Mouse (Mus musculus) embryo, embryonic 11.5 days (tissue): Measurements from ENCODE around the gene Papola.
"Not testable (repeated sequence)": the region's sequence is repeated elsewhere in the genome, so short reads cannot be mapped to it uniquely, and the experiment has no call there.

ENCODE experiments used
- DNase-seq: peaks from one replicate; pipeline ENCODE4 v3.0.0-alpha.2; 2012; ENCODE audit warnings: low read depth, low spot score

The Papola gene

GRCm38 (mm10) chr12:105798001-105798400 lies 13.5 kb downstream of the Papola start:
- no peak for DNase-seq

DNA sequence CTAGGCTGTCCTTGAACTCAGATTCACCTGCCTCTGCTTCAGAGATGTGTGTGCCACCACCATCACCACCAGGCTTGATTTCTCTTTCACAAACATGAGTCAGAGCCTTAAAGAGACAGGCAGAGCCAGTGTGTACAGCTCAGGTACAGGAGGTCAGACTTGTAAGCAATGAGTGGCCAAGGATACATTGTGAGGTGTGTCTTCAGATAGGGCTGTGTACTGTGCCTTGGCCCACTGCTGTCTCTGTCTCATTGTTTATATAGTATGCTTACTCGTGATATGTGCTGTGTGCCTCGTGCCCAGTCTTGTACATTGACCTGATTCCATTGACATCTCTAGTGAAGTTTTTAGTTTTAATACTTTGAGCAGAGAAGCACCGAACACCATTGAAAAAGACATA lies 21.3 kb downstream of the Papola start:
- no peak for DNase-seq

GRCm38 (mm10) chr12:105806205-105806604 lies 21.7 kb downstream of the Papola start:
- no peak for DNase-seq

DNA sequence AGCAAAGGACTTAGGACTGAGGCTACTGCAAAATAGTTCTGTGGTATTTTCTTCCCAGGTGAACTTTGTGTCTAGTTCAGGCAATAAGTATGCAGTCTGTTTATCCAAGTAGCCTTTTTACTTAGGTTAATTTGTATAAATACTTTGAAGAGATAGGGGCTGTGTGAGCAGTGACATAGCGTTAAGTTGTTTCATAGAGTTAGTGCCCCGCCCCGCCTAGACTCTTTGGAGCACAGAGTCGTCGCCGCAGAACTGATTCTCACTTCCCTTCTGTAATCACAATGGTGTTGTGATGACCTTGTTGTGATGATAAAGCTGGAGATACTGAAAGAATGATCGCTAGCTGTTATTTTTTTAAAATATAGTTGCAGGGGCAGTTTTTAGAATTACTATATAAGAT lies 22.9 kb downstream of the Papola start:
- DNase-seq: no peak

DNA sequence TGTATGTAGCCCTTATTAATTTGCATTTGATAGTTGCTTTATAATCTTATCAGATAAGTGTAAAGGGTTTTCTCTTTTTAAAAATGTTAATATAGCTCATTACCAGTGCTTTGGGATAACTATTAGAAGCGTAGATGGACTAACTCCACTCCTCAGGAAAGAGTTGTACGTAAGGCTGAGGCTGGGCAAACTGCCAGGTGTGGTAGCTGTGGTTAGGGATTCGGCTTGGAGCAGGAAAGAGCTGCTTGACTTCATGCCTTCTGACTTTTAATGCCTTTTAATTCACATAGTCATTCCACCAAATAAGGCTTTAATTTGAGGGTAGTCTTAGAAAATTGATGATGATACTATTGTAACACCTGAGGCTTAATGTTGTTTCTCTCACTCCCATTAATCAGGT lies 24.5 kb downstream of the Papola start:
- DNase-seq: no peak

DNA sequence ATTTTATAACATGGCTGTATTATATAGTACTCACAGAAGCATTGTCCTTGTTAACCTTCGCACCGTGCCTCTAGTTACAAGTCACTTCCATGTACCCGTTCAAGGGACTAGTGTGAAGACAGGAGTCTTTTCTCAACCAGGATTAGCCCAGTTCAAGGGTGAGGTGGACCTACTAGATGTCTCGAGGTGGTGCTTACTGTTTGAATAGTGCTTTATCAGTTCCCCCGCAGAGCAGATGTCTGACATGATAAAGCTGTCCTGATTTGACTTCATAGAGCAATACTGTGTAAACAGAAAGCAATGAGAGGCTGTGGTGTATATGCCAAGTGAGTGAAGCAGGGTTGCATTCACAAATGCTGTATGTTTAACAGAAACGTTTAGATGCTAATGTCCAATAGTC lies 26.1 kb downstream of the Papola start:
- no peak for DNase-seq

- DNase-seq: no peak
Observed at GRCm38 (mm10) chr12:105813957-105814356, 29.5 kb downstream of the Papola start.

DNA sequence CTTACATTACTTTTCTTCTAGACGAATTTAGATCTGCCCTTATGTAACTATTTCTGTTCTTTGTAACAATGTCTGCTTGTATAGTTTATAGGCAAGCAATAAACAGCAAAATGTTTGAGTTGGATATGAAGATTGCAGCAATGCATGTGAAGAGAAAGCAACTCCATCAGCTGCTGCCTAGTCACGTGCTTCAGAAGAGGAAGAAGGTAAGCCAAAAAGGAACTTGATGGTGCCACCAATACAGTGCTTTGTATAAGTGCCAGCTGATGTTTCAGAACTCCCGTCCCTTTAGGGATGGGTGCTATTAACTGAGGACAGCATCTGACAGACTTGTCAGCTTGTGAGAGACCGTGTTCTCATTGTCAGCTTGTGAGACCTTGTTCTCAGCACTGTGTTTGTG lies 39.0 kb downstream of the Papola start:
- no peak for DNase-seq

DNA sequence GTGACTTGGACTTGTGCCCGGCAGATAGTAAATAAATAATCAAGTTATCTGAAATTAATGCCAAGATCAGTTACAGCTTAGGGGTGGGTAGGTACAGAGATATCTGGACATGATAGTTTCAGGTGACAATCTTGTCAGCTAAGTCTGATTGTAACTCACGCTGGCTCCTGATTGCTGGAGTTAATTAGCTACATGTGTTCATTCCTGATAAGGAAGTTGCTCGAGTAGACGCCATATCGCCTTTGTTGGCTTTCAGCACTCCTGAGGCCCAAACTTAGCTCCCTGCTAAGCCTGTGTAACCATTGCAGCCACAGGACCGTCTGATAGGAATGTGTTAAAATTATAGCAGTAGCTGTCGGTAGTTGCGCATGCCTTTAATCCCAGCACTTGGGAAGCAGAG lies 40.2 kb downstream of the Papola start:
- DNase-seq: no peak

DNA sequence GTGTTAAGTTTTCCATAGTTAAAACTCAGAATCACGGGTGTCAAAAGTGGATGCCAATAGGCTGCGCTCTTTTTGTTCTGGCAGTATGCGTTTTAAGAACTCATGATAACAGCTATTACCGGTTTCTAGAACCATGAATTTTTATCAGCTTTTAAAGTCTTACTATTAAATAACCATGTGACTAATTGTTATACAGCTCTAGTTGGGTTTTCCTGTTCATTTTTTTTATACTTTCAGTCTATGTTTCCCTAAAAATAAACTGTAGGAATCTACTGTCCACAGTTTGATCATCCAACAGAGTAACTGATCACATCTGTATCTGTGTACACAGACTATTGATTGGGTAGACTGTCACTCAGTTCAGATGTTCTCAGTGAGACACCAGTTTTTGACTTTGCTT lies 40.8 kb downstream of the Papola start:
- no peak for DNase-seq

DNA sequence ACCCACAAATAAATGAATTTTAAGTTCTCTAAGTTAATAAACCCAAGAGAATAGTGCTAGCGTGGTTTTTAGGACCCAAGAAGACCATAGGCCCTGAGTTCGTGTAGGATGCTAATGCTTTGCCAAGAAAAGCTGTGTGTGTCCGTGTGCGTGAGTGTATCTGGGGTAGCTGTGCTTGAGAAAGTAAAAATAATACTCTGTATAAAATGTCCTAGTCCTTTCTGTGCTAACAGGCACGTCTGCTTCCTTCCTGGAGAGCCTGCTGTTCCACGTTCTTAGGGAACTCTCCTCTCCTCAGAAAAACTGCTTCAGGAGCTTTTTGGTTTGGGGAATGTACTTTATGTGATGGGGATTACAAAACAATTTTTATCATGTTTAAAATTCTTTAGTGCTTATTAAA lies 48.0 kb downstream of the Papola start:
- DNase-seq: no peak

DNA sequence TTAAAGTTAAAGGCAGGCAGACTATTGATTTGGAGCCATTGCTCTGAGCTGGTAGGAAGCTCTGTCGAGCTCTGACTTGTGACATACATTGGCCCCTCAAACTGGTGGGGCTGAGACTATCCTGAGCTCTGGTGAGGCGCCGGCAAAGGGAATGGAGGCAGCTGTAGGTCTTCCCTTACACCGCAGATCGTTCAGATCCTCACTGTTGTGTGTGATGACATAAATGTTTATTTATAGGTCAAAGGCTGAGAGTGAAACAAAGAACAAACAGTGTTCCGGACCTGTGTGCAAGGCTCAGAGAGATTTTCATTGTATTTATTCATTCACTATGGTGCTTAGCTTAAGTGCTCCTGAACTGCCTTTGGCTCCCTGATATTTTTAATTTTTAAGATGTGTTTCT lies 50.4 kb downstream of the Papola start:
- no peak for DNase-seq

- no peak for DNase-seq
Observed at GRCm38 (mm10) chr12:105835571-105835970, 51.1 kb downstream of the Papola start.

DNA sequence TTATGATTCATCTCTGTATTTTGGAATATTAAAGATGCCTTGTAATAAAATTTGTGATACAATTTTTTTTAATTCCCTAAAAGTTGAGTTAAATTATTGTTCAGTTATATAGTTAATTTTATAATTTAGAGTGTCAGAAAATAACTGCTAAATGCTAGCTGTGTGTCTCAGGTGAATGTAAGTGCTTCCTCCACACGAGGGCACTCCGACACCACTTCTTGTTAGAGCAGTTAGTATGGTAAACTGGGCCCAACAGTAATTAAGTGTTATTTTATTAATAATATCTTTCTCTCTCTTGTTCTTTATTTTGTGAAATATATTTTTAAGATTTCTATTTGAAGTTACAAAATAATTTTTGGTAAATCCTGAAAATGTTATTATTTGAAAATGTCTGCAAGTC lies 51.7 kb downstream of the Papola start:
- no peak for DNase-seq

GRCm38 (mm10) chr12:105839096-105839495 lies 54.6 kb downstream of the Papola start:
- DNase-seq: no peak

DNA sequence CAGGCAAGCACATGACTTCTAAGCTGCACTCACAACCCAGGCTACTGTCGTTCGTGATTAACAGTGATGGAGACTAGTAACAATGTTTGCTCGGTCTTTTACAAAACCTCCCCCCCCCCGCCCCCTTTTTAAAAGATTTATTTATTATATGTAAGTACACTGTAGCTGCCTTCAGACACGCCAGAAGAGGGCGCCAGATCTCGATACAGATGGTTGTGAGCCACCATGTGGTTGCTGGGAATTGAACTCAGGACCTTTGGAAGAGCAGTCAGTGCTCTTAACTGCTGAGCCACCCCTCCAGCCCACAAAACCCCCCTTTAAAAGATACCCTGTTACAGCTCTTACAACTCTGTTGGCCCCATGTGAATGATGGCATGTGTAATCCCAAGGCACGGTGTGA lies 56.1 kb downstream of the Papola start:
- DNase-seq: not testable (repeated sequence)

GRCm38 (mm10) chr12:105843243-105844005 lies 58.9 kb downstream of the Papola start:
- no peak for DNase-seq

- DNase-seq: no peak
Observed at GRCm38 (mm10) chr12:105844406-105844805, 59.9 kb downstream of the Papola start.

- DNase-seq: no peak
Observed at GRCm38 (mm10) chr12:105849102-105849501, 64.6 kb downstream of the Papola start.

GRCm38 (mm10) chr12:105850675-105851074 lies 66.2 kb downstream of the Papola start:
- no peak for DNase-seq

- no peak for DNase-seq
Observed at GRCm38 (mm10) chr12:105852798-105853197, 68.3 kb downstream of the Papola start.

DNA sequence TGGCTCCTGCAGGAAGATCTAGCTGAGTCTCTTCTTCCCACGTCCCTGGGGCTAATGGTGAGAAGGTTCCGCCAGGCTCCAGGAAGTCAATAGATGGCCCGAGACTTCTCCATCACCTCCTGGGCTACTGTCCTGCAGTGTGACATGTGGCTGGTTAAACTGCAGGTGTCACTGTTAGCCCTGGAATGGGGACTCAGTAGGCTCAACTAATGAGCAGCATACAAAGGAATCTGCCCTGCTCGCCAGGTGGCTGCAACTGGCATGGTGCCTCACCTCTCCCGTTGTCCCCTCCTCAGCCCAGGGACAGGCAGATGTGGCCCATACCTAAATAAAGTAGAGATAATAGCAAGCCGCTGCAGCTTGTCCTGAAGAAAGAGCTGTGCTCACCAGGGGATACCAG lies 70.1 kb downstream of the Papola start:
- DNase-seq: no peak

DNA sequence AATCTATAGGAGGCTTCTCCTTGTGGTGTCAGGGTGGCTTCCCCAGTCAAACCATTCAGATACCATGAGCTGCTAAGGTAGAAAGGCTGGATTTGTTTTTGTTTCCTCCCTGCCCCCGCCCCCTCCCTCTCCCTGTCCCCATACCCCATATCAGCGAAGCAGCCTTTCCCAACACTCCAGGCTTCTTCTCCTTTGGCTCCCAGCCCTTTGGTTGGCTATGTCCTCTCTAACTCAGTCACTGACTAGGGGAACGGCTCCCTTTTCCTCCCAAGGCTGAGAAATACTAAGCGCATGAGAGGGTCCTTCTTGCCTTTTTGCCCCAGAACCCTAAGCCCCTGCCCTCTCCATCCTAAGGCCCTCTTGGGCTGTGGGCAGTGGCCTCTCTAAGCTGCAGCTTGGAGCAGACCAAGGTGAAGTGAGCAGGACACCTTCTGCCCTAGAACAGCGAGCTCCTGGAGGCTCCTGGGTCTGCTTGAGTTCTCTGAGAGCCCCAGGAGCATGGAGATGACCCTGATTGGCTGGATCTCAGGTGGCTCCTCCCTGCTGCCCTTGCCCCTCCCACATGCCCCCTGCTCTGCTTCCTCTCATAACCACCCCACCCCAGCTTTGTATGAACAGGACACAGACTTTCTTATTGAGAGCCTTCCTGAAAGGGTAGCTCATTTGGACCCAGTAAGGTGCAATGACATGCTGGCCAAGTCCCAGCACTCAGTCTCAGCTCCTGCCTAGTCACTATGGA lies 73.6 kb downstream of the Papola start:
- DNase-seq: no peak
